Mouse (Mus musculus): Measurements from ENCODE around the gene Rab11b. TPM values are rescaled to one million over a fixed set of nuclear protein-coding genes. Genes with fewer than 3 reads are reported as not detected.

Rab11b gene
- polyA plus RNA-seq, 1 experiment from 2014 or later = 359 TPM

DNA sequence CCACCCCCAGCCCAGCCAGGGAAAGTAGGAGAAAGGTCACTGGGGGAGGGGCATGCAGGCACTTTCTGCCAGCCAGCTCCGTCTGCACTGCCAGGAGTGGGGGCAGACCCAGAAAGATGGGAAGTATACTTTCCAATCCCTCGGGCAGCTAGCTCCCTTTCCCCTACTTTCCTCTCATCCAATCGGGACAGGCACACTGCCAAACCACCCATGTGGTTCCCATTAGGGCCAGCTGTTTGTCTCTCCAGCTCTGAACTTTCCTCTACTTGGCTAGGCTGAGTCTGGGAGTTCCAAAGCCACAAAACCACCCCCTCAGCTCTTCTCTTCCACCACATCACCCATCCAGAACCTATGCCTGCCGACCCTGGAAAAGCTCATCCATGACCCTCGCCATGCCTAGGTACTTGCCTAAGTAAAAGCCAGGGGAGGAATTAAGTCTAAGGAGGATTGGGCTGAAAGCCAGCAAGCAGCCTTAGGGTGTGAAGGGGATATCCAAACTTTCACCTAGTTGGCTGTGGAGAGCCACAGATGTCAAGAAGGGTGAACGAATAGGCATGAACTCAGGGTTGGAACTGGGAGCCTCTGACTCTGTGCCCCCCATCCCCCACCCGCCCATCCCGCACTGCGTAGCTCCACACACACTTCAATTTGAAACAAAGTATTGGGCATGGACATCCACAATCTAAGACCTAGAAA, 19.1 kb upstream of the Rab11b start:
- DNase-seq (ENCODE audit: low spot score) = peak; percentile 60
- 63% methylated on average over 9 of the region's 9 CpGs for WGBS
- peak overlapping the region; percentile 23 for H3K4me2 ChIP-seq (replicated peaks; ENCODE audit: low read depth, low read length)
- ATAC-seq (ENCODE audit: low FRiP score) = no peak
- H3K27ac ChIP-seq (ENCODE audit: low read depth, low read length) = peak overlapping the region; percentile 4; the same call in 1 of the 2 replicates
- no peaks in the 10 kb centered on the region for H3K27me3 ChIP-seq (ENCODE audit: control insufficient read depth, insufficient read depth, low read length)
- H3K4me3 ChIP-seq (ENCODE audit: low read depth, low read length) = 0 out of 2 replicates have a peak overlapping the region, but pooled peaks have one; percentile 2
- H3K4me1 ChIP-seq (replicated peaks; ENCODE audit: control insufficient read depth, insufficient read depth, low read length) = no peaks in the 10 kb centered on the region
- H3K36me3 ChIP-seq (ENCODE audit: control insufficient read depth, insufficient read depth, low read length) = no peaks in the 10 kb centered on the region
- H3K9ac ChIP-seq (ENCODE audit: low read depth, low read length) = no peak overlapping the region
- no peaks in the 10 kb centered on the region for H3K9me3 ChIP-seq (ENCODE audit: control insufficient read depth, low read length)

DNA sequence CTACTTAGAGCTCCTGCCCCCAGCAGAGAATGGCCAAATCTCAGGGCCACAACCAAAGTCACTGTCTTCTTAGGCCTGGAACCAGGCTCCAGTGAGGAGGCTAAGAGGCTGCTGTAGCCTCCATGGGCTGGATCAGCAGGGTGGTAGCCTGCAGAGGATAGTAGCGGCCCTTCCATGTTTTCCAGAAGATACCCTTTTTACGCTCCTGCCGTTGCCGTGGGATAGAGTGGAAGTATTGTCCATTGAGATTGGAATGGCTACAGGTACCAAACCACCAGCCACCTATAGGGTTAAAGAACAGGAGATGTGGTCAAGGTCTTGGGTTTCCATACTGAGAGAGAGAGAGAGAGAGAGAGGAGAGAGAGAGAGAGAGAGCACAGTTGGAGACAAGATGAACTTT, 15.0 kb upstream of the Rab11b start:
- H3K9me3 ChIP-seq (ENCODE audit: control insufficient read depth, low read length) = no peaks in the 10 kb centered on the region
- H3K9ac ChIP-seq (ENCODE audit: low read depth, low read length) = no peak overlapping the region
- no peaks in the 10 kb centered on the region for H3K4me1 ChIP-seq (replicated peaks; ENCODE audit: control insufficient read depth, insufficient read depth, low read length)
- ATAC-seq (ENCODE audit: low FRiP score) (no peak), DNase-seq (ENCODE audit: low spot score) (no peak)
- H3K27me3 ChIP-seq (ENCODE audit: control insufficient read depth, insufficient read depth, low read length) = no peaks in the 10 kb centered on the region
- WGBS = 93% methylated on average over 4 of the region's 4 CpGs
- no peak overlapping the region for H3K4me2 ChIP-seq (replicated peaks; ENCODE audit: low read depth, low read length)
- H3K36me3 ChIP-seq (ENCODE audit: control insufficient read depth, insufficient read depth, low read length) = no peaks in the 10 kb centered on the region
- H3K27ac ChIP-seq (ENCODE audit: low read depth, low read length) = no peak overlapping the region
- no peak overlapping the region for H3K4me3 ChIP-seq (ENCODE audit: low read depth, low read length)

DNA sequence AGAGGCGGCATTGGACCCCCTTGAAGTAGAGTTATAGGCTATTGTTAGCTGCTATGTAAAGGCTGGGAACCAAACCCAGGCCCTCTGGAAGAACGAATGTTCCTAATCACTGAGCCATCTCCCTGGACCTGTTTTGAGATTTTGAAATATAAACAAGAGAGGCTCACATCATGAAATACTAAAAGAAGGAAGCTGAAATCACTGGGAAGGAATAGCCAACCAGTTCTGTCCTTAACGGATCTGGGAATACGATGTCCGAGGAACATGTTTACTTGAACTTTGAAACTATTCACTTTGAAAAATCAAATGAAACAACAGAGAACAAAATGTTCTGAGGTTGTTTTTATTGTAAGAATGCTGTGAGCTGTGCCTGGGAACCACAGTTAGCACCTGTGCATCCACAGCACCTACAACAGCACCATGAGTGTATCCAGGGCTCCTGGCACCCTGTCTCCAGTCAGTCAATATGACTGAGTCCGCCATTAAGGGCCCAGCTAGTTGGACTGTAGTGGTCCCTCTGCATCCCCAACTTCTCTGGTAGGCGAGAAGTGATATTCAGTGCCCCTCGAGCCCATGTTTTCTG, 14.3 kb upstream of the Rab11b start:
- no peak overlapping the region for H3K9ac ChIP-seq (ENCODE audit: low read depth, low read length)
- no peaks in the 10 kb centered on the region for H3K4me1 ChIP-seq (replicated peaks; ENCODE audit: control insufficient read depth, insufficient read depth, low read length)
- no peak overlapping the region for H3K4me2 ChIP-seq (replicated peaks; ENCODE audit: low read depth, low read length)
- no peak overlapping the region for H3K4me3 ChIP-seq (ENCODE audit: low read depth, low read length)
- no peaks in the 10 kb centered on the region for H3K9me3 ChIP-seq (ENCODE audit: control insufficient read depth, low read length)
- H3K27me3 ChIP-seq (ENCODE audit: control insufficient read depth, insufficient read depth, low read length) = no peaks in the 10 kb centered on the region
- H3K27ac ChIP-seq (ENCODE audit: low read depth, low read length) = no peak overlapping the region
- ATAC-seq (ENCODE audit: low FRiP score) = no peak
- H3K36me3 ChIP-seq (ENCODE audit: control insufficient read depth, insufficient read depth, low read length) = no peaks in the 10 kb centered on the region
- no peak for DNase-seq (ENCODE audit: low spot score)
- WGBS = 89% methylated on average over 8 of the region's 8 CpGs

DNA sequence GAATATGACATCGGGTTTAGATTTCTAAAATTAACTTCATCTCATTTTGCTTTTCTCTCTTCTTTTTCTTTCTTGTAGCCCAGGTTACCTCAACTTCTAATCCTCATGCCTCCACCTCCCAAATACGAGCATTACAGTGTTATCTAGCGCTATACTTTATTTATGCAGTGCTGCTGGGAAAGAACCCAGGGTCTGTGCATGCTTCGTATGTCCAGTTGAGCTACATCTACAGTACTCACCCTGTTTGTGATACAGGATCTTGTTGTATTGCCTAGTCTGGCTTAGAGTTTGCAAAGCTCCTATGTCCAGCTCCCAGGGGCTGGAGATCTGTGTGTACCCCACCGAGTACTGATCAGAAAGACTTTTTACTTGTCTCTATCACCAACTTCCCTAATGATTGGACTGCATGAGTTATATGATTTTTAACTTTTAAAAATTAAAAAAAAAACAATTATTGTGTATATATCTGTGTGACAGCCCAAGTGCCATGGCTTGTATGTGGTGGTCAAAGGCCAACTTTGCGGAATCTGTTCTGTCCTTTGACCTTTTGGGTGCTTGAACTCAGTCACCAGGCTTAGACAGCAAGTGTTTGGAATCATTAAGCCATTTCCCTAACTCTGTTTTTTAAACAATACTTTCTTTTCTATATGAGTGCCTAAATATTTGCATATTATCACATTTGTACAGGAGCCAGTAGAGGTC, 13.7 kb upstream of the Rab11b start:
- H3K4me1 ChIP-seq (replicated peaks; ENCODE audit: control insufficient read depth, insufficient read depth, low read length) = no peaks in the 10 kb centered on the region
- no peak overlapping the region for H3K4me3 ChIP-seq (ENCODE audit: low read depth, low read length)
- H3K27ac ChIP-seq (ENCODE audit: low read depth, low read length) = no peak overlapping the region
- H3K36me3 ChIP-seq (ENCODE audit: control insufficient read depth, insufficient read depth, low read length) = no peaks in the 10 kb centered on the region
- no peak overlapping the region for H3K4me2 ChIP-seq (replicated peaks; ENCODE audit: low read depth, low read length)
- WGBS = 95% methylated on average over 6 of the region's 6 CpGs
- DNase-seq (ENCODE audit: low spot score) = no peak
- ATAC-seq (ENCODE audit: low FRiP score) = no peak
- no peak overlapping the region for H3K9ac ChIP-seq (ENCODE audit: low read depth, low read length)
- no peaks in the 10 kb centered on the region for H3K27me3 ChIP-seq (ENCODE audit: control insufficient read depth, insufficient read depth, low read length)
- H3K9me3 ChIP-seq (ENCODE audit: control insufficient read depth, low read length) = no peaks in the 10 kb centered on the region

DNA sequence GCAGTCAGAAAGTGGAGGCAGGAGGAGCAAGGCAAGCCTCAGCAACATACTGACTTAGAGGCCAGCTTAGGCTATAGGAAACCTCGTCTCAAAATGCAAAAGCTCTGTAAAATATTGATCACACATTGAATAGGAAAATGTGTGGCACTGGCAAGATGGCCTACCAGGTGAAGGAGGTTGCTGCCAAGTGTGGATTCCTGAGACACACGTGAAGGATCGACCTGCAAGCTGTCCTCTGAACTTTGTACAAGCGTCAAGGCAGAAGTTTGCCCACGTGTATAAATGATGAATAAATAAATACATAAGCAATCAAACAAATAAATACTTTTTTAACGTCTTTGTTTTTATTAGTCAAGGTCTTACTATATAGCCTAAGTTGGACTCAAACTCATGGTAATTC, 13.1 kb upstream of the Rab11b start:
- Histone ChIP-seq H3K36me3 (ENCODE audit: control insufficient read depth, insufficient read depth, low read length) (no peaks in the 10 kb centered on the region), H3K4me2 (replicated peaks; ENCODE audit: low read depth, low read length) (no peak overlapping the region), H3K27me3 (ENCODE audit: control insufficient read depth, insufficient read depth, low read length) (no peaks in the 10 kb centered on the region), H3K27ac (ENCODE audit: low read depth, low read length) (no peak overlapping the region), H3K9ac (ENCODE audit: low read depth, low read length) (no peak overlapping the region), H3K9me3 (ENCODE audit: control insufficient read depth, low read length) (no peaks in the 10 kb centered on the region), H3K4me3 (ENCODE audit: low read depth, low read length) (no peak overlapping the region), H3K4me1 (replicated peaks; ENCODE audit: control insufficient read depth, insufficient read depth, low read length) (no peaks in the 10 kb centered on the region)
- DNase-seq (ENCODE audit: low spot score) (no peak), ATAC-seq (ENCODE audit: low FRiP score) (no peak)
- 85% methylated on average over 6 of the region's 6 CpGs for WGBS

DNA sequence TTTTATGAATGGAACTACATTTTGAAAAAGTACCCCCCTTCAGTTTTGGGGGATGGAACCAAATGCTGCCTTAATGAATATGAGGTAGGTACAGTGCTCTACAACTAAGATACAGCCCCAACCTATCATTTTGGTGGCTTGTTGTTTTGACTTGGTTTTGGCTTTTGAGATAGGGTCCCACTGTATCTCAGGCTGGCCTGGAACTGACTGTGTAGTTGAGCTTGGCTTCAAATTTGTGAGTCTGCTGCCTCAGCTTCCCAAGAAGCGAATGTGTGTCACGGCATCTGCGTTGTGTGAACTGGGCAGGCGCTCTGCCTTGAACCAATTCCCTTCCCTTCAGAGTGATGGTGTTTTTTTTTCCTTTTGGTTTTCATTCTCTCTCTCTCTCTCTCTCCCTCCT, 11.3 kb upstream of the Rab11b start:
- Histone ChIP-seq H3K4me2 (replicated peaks; ENCODE audit: low read depth, low read length) (no peak overlapping the region), H3K4me3 (ENCODE audit: low read depth, low read length) (no peak overlapping the region), H3K4me1 (replicated peaks; ENCODE audit: control insufficient read depth, insufficient read depth, low read length) (no peaks in the 10 kb centered on the region), H3K9ac (ENCODE audit: low read depth, low read length) (no peak overlapping the region), H3K27ac (ENCODE audit: low read depth, low read length) (no peak overlapping the region), H3K36me3 (ENCODE audit: control insufficient read depth, insufficient read depth, low read length) (no peaks in the 10 kb centered on the region), H3K27me3 (ENCODE audit: control insufficient read depth, insufficient read depth, low read length) (no peaks in the 10 kb centered on the region), H3K9me3 (ENCODE audit: control insufficient read depth, low read length) (no peaks in the 10 kb centered on the region)
- no peak for ATAC-seq (ENCODE audit: low FRiP score)
- DNase-seq (ENCODE audit: low spot score) = no peak
- 94% methylated on average over 4 of the region's 4 CpGs for WGBS

DNA sequence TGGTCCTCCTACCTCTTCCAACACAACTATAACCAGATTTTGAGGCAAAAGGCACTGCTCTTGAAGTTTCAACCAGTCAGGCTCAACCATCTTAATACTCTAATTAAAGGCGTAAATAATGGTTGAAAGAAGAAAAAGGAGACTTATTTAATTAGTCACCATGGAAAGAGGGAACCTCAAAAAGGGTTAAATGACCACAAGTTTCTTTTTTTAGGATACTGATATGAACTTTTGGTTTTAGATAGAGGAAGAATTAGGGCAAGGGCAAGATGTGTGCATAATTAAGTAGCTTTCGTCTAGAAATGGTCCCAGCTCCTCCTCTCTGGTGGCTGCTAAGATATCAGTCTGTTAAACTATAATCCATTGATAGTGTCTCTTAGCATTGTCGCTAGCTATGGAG, 6.1 kb upstream of the Rab11b start:
- H3K4me2 ChIP-seq (replicated peaks; ENCODE audit: low read depth, low read length) = no peak overlapping the region
- no peak for DNase-seq (ENCODE audit: low spot score)
- no peaks in the 10 kb centered on the region for H3K27me3 ChIP-seq (ENCODE audit: control insufficient read depth, insufficient read depth, low read length)
- no peaks in the 10 kb centered on the region for H3K4me1 ChIP-seq (replicated peaks; ENCODE audit: control insufficient read depth, insufficient read depth, low read length)
- H3K9me3 ChIP-seq (ENCODE audit: control insufficient read depth, low read length) = no peaks in the 10 kb centered on the region
- no peak for ATAC-seq (ENCODE audit: low FRiP score)
- H3K4me3 ChIP-seq (ENCODE audit: low read depth, low read length) = no peak overlapping the region
- H3K36me3 ChIP-seq (ENCODE audit: control insufficient read depth, insufficient read depth, low read length) = no peaks in the 10 kb centered on the region
- no peak overlapping the region for H3K9ac ChIP-seq (ENCODE audit: low read depth, low read length)
- WGBS = 73% methylated on average over 3 of the region's 3 CpGs
- H3K27ac ChIP-seq (ENCODE audit: low read depth, low read length) = no peak overlapping the region

DNA sequence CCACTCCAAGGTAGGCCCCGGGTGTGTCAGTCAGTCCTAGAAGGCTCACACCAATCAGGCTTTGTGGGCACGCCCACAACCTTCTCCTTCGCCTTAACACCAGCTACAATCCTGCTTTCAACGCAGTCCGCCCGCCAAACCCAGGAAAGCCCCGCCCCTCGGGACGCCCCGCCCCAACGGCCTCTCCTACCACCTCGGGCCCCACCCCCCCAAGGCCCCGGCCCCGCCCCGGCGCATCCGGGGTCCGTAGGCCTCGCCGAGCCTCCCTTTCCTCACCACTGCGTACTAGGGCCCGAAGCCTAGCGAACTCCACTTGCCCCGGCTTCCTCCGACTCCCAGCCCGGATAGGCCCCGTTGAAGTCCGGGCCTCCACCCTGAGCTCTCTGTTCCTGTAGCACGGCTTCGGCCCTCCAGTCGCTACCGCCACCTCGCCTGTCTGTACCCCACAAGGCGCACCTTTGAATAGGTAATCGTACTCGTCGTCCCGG, 519 bp downstream of the Rab11b start:
- under 1% methylated on average over 37 of the region's 38 CpGs for WGBS

More for the DNA sequence above, 519 bp downstream of the Rab11b start:
- H3K27ac ChIP-seq (ENCODE audit: low read depth, low read length) = peak overlapping the region; percentile 98
- H3K9me3 ChIP-seq (ENCODE audit: control insufficient read depth, low read length) = no peaks in the 10 kb centered on the region
- peak overlapping the region; percentile 93 for H3K9ac ChIP-seq (ENCODE audit: low read depth, low read length)
- H3K36me3 ChIP-seq (ENCODE audit: control insufficient read depth, insufficient read depth, low read length) = no peaks in the 10 kb centered on the region
- H3K4me1 ChIP-seq (replicated peaks; ENCODE audit: control insufficient read depth, insufficient read depth, low read length) = peaks cover 6% of the 10 kb centered on the region; the same call in 1 of the 2 replicates
- ATAC-seq (ENCODE audit: low FRiP score) (peak; percentile 90), DNase-seq (ENCODE audit: low spot score) (peak; percentile 91)
- H3K4me2 ChIP-seq (replicated peaks; ENCODE audit: low read depth, low read length) = peak overlapping the region; percentile 68
- peak overlapping the region; percentile 73 for H3K4me3 ChIP-seq (ENCODE audit: low read depth, low read length)
- no peaks in the 10 kb centered on the region for H3K27me3 ChIP-seq (ENCODE audit: control insufficient read depth, insufficient read depth, low read length)
